Mouse (Mus musculus) thymus, adult 2 months (tissue): ENCODE data around the gene Gga2.

Experiments used
- CTCF ChIP-seq: fragments of 200-500 bp; IDR thresholded peaks from 2 replicates; pipeline ENCODE4 v1.5.1; 2012; ENCODE audit warnings: mild to moderate bottlenecking, control low read depth, low read length, moderate library complexity, borderline replicate concordance; ENCODE audit not compliant: control insufficient read depth, poor library complexity, insufficient read depth; ENCODE audit errors: extremely low read depth
- POLR2A ChIP-seq: fragments of 200-500 bp; IDR thresholded peaks from 2 replicates; pipeline ENCODE4 v1.6.1; 2012; ENCODE audit warnings: mild to moderate bottlenecking, low read length, control low read depth, moderate library complexity; ENCODE audit not compliant: control insufficient read depth, poor library complexity, insufficient read depth; ENCODE audit errors: extremely low read depth

GRCm38 (mm10) chr7:121968816-121969215 lies 52.2 kb downstream of the Gga2 start:
- TF ChIP-seq POLR2A (no peak), CTCF (no peak)
